Mouse (Mus musculus) cerebellum, adult 9-11 months (tissue): ENCODE results near the gene Lrrc2.

Experiments used
- DNase-seq: peaks from one replicate; pipeline ENCODE4 v3.0.0; 2022

Lrrc2 gene

DNA sequence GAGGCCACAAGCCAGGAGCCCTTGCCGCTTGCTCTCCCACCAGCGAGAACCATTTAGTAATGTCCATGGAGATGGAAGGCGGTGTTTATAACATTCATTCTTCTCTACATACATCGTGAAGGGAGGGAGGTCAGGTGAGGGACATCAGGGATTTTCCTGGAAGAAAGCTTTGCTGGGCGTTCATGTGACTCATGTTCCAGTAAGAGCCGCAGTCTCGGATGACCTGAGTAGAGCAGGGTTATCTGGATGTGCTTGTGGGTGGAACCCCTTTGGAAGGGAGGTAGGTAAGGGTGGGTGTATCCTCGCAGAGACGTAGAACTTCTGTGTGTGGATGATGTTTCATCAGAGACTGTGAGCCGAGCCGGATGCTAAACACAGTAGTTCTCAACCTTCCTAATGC, at the start of gene Lrrc2:
Gene Lrrc2, plus strand, starts transcription at position 149 of the 400 bp plus-strand sequence.
- DNase-seq: no peak

DNA sequence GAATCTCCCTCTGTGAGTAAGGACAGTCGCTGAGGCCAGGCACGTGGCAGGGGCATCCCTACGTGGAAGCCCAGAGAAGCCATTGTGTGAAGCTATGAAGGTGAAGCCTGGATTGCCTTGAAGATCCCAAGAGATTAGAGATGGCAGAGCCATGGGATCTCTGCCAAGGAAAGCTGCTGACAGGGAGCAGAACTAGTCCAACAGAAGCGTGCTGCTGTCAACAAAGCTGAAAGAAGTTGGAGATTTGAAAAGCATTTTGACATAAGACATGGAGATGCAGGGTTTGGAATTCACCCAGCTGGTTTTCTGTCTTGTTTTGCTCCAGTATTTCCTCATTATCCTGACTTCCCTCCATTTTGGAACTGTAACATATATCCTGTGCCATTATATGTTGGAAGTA, 49.1 kb upstream of the Lrrc2 start:
- no peak for DNase-seq

DNA sequence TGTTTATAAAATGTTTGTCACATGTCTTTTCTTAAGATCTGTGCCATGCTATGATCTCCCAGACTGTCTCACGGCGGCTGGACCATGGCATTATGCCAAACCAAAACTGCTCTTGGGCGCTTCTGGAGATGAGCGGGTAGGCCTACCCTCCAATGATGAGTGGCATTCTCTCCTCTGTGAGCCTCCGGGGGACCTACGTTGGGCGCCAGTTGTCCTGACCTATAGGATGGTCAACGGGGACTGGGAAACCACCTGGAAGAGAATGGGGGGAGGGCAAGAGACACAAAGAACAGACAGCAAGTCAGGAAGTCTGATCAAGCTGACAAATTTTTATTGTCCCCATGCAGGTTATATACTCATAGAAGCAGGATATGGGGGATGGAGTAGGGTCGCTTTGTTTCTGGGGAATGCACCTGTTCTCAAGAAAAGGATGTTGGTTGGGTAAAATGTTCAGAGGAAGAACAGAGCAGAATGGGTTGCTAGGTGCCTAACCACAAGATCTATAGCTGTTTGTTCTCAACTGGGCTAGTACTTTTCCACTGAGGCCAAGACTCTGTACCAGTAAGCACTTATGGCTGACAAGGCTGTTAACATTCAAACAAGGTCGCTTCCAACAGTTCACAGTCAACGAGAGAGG, 44.0 kb upstream of the Lrrc2 start:
- DNase-seq: no peak

DNA sequence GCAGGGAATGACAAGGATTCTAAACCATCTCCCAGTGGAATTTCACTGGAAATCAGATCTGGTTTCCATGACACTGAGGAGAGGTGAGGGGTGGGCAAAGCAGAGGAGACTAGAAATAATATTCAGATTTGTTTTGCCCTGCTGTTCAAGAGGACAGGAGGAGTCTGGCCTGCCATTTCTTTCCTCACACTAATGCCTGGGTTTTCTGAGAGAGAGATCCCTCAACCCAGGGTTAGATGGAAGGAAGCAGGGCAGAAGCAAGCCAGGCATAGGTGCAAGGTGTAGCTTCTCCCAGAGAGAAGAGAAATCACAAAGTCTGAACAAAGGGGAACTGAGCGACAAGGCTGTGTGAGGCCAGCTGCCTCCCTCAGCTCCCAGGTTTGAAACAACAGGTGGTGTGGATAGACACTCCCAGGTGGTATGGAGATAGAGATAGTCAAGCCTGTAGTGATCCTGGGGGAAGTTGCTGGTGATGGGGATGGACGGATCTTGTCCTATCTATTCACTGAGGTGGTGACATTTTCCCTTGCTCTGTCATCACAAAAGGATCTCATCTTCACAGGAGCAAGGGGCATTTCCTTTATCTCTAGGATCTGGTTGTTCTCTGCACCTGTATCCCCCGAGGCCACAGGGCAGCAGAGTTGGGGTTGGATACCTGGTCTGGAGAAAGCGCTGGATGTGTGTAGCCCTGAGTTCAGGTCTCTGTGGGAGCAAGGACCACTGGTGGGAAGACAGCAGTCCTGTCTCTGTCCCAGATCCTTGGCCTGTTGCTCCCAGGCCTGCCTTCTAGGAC, 43.3 kb upstream of the Lrrc2 start:
- no peak for DNase-seq

DNA sequence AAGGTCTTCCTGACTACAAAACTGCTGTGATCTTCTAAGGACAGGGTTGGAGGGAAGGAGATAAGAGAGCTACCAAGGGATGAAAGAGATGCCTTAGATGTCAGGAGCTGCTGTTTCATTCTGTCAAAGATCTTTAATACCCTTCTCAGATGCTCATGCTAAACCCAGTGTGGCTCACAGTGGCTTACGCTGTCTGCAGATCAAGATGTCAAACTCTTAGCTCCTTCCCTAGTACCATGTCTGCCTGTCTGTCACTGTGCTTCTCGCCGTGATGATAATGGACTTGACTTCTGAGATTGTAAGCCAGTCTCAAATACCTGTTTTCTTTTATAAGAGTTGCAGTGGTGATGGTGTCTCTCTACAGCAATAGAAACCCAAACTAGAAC, 42.7 kb upstream of the Lrrc2 start:
- no peak for DNase-seq

DNA sequence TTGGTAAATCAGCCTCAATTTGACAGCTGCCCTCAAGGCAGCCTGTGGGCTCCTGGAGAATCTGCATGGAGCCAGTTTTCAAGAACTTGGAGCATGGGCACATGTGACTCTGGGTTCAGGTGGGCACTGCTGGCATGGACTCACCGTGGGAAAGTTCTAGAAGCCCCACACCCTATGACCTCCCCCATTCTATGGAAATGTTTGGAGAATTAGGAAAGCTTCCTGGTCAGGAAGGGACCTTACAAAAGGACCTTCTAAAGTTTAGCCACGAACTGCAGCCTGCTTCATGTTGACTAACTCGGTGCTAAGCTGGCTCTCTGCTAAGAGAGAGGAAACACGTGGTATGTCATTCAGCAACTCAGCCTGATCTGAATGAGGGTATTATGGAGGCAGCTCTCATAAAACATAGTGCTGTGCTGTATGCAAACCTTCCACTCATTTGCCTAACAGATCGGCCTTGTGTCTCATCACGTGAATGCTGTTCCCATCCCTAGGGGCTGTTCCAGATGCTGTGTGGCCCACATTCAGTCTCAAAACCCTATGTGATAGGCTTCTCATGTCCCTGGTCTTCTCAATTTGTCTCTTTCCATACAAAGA, 41.9 kb upstream of the Lrrc2 start:
- no peak for DNase-seq

DNA sequence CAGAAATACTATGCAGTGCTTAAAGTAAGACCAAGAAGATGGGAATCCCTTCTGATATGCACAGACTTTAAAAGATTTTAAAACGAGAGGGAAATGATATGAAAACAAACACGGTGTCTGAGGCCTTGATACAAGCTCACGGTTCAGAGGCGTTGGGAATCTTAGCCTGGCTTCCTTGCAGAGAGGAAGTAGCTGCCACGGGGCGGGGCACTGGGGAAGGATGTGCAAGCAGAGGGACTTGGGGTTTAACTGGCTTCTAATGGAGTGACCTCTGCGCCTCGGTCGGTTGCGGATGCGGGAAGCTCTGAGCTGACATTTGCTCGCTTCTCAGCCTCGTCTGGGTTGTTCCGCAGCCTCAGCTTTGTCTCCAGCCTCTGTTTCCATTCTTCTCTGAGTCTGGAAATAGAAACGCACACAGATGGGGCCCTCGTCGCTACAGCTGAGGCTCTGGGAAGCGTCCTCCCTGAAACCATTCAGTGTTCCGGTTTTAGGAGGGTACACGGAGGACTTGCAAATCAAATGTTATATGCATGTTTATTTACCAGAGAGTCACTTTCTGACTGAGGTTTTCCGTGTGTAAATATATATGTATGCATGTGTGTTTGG, 36.6 kb upstream of the Lrrc2 start:
- no peak for DNase-seq

DNA sequence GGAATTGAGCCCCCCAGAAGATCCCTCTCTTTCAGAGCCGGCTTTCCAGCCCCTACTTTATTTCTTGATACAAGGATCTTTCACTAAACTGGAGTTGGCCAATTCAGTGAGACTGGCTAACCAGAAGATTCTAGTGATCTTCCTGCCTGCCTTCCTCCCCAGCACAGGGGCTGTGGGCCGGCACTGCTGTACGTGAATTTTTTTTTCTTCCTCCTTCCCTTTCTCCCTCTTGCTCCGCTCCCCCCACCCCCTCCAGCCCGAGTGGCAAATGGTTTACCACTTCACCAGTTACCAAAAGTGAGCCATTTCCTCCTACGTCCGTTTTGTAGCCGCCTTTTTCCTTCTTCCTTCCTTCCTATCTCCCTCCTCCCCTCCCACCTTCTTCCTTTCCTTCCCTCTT, 35.9 kb upstream of the Lrrc2 start:
- DNase-seq: no peak

DNA sequence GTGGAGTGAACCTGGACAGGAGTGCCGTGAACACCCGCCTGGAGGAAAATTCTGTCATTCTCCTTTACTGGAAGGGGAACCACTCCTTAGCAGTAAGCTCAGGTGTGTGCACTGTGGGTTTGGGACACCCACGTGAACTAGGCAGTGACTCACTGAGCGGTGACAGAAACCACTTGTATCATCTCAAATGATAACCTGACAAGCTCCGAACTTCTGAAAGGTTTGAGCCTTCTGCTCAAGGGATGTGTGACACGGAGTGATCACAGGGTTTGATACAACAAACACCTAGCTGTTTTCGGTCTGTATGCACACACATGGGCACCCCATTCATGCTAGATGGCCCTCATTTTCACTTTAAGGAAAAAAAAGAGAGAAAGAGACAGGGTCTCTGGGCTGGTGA, 34.6 kb upstream of the Lrrc2 start, which contains the start of gene Fam240a:
Gene Fam240a, minus strand, starts transcription at position 76 of the 400 bp plus-strand sequence.
- no peak for DNase-seq

DNA sequence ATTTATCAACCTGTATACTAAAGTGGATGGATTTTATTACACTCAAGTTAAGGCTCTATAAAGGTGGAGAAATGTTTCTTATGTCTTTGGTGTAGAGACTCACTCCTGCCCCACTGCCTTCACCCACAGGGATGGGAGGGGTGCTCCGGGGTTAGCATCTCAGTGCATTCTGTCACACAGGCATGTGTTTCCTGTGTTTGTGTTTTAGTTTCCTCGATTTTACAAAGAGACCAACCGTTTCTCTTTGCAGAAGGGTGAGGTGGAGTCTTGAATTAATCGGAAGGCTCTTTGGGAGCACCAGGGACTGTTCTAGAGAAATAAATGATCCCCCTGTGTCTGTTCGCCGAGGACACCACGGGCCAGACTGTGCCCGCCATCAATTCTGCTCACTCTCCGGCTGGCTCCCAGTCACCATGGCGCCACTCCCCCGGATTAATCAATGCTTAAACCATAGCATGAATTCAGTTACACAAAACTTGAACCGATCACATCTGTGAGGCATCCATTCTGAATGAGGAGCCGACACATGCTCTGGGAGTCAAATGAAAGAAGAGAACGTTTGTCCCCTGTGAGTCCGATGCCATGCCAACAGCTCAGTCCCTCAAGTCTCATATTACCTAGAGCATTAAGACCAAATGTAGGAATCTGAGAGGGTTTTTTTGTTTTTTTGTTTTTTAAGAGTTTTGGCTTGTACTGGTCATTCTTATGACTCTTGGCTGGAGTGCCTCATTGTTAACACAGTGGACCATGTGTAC, 30.5 kb upstream of the Lrrc2 start:
- DNase-seq: no peak

DNA sequence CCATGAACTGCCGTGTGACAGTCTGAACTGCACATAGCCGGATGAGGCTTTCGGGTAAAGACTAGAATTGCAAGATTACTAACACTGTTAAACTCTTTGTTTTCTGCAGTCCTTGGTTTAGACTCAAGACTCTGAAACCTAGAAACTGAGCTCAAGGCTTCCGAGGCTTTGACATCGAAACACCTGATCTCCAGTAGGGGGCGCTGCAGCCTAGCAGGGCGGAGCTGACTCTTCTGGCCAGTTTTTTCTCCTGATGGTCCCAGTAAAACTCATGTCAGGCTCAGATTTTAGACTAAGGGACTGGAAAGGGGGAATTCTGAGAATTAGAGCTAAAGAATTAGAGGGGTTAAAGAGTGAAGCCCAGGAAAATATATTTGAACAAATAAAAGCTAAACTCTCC, 28.6 kb upstream of the Lrrc2 start:
- DNase-seq: no peak

DNA sequence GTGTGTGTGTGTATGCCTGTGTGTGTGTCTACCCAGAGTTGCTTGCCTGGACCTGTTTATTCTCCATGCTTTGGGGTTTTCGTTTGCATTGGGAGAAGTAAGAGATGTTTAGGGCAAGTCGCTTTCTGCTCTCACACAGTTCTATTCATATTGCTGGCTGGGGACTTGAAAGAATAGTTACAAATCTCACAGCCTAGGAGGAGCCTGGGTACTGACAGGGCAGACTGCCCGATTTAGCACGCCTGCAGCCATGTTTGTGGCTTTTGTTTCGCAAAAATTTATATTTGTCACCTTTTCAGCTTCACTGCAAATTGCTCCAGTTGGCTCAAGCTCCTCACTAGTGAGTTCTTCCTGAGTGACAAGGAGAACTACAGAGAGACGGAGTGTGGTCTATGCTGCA, 19.8 kb upstream of the Lrrc2 start:
- no peak for DNase-seq

DNA sequence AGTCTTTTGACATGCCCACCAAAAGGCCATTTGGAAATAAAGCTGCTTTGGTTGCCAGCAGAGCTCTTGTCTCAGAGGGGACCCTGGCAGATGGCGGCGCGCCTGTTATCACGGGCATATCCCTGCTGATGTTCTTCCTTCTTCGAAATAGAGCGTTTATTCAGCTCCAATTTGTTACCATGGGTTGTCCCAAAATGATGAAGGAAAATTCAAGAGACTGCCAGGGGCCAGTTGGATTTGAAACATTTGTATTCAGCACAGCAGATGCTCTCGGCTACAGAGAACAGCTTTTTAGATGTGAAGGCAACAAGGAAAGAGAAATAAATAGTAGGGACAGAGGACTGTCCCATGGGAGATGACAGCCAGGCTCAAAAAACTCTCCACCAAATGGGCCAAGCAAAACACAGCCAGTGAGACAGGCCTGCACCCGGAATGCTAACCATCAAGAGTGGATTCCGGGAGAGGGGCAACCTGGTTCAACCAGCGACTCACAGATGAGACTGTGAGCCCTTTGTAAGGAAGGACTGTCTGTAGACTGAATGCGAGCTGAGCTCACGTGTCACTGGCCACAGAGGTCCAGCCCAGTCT, 17.4 kb upstream of the Lrrc2 start:
- DNase-seq: peak; percentile 59

DNA sequence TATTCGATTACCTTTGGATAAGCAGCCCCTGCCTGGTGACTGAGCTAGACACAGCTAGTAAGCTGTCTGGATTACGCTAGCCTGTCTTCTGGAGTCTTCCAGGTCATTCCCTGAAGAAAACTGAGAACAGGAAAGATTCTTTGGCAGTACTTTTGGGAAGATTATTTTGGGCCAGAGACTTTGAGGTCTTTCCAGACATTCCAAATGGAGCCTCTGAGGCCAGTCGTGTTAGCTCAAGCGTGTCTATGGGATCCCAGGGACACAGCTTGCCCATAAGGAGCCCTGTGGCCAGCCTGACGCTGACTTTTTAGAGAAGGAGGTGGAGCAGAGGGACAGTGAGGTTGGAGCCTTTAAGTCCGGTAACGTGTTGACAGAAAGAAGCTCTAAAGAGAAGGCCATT, 15.4 kb upstream of the Lrrc2 start:
- no peak for DNase-seq

DNA sequence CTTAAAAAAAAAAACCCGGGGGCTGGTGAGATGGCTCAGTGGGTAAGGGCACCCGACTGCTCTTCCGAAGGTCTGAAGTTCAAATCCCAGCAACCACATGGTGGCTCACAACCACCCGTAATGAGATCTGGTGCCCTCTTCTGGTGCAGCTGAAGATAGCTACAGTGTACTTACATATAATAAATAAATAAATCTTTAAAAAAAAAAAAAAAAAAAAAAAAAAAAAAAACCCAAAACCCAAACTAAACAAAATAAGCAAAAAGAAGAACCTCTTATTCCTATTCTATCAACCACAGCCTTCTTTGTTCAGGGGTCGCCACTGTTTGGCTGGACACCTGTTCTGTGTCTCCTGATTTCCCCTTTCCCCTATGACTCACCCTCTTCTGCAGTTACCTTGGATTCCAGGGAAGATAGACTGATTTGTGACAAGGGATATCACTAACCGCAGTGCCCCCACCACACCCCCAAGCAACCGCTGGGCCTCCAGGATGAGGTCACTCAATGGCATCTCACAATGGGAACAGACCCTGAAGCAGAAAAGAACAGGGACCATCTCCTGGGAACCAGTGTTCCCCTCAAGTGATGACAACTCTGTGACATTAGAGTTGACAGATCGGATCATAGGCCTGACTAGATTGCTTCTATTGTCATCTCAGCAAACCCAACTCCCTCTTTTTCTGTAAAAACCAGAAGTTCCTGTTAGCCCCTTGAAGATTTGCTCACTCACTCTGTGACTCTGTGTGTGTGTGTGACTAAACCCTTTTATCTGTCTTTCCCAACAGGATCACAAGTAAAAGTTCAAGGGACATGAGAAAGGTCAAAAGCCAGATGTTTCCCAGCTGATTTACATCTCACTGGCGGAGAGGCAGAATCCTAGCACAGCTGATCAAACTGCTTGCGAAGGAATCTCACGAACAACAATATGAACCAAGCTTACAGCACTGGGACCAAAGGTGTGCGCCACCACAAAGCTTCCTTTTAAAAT, 13.5 kb upstream of the Lrrc2 start:
- DNase-seq: no peak

DNA sequence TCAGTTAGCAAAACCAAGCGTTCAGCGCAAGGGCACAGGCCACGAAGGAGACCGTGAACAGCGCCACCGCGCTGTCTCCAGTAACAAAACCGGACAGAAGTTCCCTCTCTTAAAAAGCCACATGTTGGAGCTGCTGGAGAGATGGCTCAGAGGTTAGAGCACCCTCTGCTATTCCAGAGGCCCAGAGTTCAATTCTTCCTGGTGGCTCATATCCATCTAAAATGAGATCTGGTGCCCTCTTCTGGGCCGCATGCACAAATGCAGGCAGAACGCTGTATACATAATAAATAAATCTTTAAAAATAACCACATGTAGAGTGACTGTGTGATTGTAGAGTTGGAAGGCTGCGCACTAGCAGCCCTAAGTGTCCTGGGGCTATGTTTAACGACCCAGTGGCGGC, 7.1 kb upstream of the Lrrc2 start:
- no peak for DNase-seq

DNA sequence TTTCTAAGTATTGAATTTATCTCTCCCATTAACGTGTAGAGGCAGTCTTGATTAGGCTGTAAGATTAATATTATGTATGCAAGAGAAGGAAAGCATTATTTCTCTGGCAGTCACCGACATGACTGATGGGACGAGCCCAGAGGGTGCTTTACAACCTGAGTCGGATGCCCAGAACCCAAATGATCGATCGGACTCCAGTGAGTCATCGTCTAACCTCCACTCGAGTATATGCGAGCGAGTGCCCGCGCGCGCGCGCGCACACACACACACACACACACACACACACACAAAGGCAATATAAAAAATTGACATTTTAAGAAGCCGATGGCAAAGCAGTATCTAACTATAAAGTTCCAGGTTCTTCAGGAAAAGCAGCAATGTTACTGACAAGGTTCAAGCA, 6.0 kb upstream of the Lrrc2 start:
- no peak for DNase-seq

DNA sequence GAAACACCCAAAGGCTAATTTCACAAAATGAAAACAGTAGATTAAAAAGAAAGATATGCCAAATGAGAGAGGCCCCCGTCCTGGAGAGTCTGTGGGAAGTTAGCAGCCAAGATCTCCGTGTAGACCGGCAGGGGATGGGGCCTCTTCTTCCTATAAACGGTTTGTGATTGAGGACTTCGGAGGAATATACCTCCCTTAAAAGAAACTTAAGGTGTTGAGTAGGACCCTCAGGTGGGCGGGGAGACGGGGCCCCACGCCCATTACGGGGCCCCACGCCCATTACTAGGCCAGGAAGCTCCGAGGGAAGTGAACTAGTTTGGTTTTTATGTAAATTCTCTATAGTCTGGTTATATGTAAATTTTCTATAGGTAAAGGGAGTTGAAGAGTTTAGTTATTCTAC, 5.4 kb upstream of the Lrrc2 start, which contains the start of gene Tdgf1:
Gene Tdgf1, minus strand, starts transcription at position 233 of the 400 bp plus-strand sequence.
- DNase-seq: no peak

DNA sequence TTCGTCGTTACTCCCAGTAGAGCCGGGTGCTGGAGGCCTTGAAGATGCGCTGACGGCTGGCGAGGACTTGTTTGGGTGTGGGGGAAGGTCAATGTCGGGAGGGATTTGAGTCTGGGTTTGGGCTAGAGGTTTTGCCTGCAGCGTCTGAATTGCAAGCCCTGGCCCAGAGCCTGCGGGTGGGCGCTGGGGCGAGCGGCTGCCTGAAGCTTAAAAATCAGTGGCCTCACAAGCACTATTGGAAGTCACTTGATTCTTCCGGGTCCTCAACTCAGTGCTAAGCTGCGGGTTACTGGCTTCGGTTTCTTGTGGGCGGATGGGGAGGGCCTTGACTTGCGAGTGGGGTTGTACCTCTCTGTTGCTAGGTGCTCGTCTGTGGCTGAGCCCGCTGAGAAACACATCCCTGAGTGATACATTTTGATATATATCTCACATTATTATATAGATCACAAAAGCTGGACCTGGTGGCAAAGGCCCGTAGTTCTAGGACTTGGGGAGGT, 4.7 kb upstream of the Lrrc2 start:
- DNase-seq: no peak

DNA sequence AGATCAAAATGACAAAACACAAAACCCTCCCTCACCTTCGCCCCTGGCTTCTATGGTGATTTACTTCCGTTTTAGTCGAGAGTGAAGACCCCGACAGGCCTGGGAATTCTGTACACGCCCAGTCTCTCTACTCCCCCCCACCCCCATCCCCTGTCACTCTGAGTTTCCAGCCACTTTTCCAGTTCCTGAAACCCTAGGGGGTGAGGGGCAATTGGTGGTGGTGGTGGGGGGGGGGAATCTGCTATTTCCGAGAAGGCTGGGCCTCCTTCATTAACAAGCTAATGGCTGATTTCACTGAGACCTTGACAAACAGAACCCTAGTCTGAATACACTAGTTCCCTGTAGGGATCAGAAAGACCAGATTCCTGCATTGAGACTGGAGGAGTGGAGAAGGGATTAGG, 4.1 kb upstream of the Lrrc2 start:
- no peak for DNase-seq

DNA sequence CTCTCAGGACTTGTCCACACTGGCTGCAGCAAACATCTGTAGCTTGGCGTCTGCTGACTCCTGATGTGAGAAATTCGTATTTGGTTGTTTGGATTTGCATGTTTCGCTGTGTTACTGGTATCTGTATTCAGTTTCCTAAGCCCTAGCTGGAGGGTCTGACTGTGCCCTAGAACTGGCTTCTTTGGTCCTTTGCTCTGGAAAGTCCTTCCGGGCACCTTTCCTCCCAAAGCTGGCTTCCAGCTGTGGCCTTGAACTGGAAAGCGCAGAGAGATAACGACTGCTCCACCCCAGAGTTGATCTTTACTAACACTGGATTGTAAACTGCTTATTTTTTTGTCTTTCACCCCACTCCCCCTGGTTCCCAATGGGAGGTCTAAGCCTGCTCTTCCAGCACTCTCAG, 3.4 kb upstream of the Lrrc2 start:
- no peak for DNase-seq
